Mouse (Mus musculus): ENCODE results near the gene Inha.

Gene Inha

GRCm38 (mm10) chr1:75558388-75559178 is 51.7 kb downstream of the Inha start:
- DNase-seq (ENCODE audit: low read depth): no peak

GRCm38 (mm10) chr1:75559212-75559925 is 52.5 kb downstream of the Inha start:
- peak; percentile 62 for DNase-seq (ENCODE audit: low read depth)

Measured in c-Kit-positive CD71-positive TER-119-negative erythroid progenitor cells, embryonic 14.5 days (primary cell).